Mouse (Mus musculus) forebrain, embryonic 10.5 days (tissue): ENCODE measurements around the gene Leprot. TPM values are rescaled to one million over a fixed set of nuclear protein-coding genes. Genes with fewer than 3 reads are reported as not detected.

Experiments used
- DNase-seq: peaks from one replicate; pipeline ENCODE4 v3.0.0-alpha.2; 2017; ENCODE audit warnings: low spot score; ENCODE audit errors: extremely low spot score
- H3K27ac ChIP-seq: fragments of 300-500 bp; sonication (generic); 2 replicates; pipeline ENCODE4 v1.5.1; 2016; ENCODE audit warnings: mild to moderate bottlenecking
- H3K27me3 ChIP-seq: fragments of 300-500 bp; sonication (generic); 2 replicates; pipeline ENCODE4 v1.6.1; 2016; ENCODE audit warnings: mild to moderate bottlenecking; ENCODE audit not compliant: poor library complexity, severe bottlenecking
- H3K36me3 ChIP-seq: fragments of 300-500 bp; sonication (generic); replicated peaks from 2 replicates; pipeline ENCODE4 v1.6.1; 2016; ENCODE audit warnings: mild to moderate bottlenecking, moderate library complexity
- H3K4me1 ChIP-seq: fragments of 300-500 bp; sonication (generic); 2 replicates; pipeline ENCODE4 v1.6.1; 2016
- H3K4me3 ChIP-seq: fragments of 300-500 bp; sonication (generic); 2 replicates; pipeline ENCODE4 v1.5.1; 2016; ENCODE audit warnings: mild to moderate bottlenecking, moderate library complexity
- H3K9me3 ChIP-seq: fragments of 300-500 bp; sonication (generic); 2 replicates; pipeline ENCODE4 v1.6.1; 2016; ENCODE audit warnings: mild to moderate bottlenecking, moderate library complexity
- WGBS: fragments of 180-500 bp; shearing (Covaris S2); methylation state at CpG from one replicate; pipeline ENCODE4 v1.1.7; 2016; 5-methylcytosine and 5-hydroxymethylcytosine counted together
- polyA plus RNA-seq: library from polyadenylated mRNA; unstranded; fragments of >200 nt; fragmentation: Nextera tagmentation; extraction: Ambion mirVana; gene quantifications from 2 replicates; pipeline ENCODE4 v1.2.1, GENCODE M21; 2016

Gene Leprot
- polyA plus RNA-seq = 55.1 and 56.8 TPM in 2 replicates

DNA sequence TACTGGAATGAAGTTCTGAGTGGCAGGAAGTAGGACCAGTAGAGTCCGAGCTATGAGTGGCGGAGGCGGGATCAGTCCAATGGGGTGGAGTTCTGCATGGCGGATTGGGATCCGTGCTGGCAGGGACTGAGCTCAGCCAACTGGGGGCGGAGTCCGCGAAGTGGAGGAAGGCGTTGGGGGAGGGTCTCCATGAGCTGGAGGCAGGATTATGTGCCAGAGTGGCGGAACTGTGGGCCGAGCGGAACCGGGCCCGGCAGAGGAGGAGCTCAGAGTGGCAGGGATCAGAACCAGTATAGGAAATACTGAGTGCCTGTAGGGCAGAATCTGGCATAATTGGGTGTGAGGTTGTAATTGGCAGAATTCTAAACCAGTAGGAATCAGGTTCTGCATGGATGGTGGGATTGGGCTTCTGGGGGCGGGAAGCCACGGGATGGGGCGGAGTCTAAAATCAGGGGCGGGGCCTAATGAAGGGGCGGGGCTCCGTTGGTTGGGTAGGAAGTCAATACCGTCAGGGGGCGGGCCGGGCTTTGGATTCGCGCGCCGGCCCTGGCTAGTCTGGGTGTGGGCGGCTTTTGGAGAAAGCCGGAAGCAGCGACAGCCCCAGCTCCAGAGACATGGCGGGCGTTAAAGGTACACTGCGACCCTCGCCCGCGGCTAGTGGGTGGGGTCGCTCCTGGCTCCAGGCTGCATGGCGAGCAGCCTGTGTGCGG, at the start of gene Leprot:
Leprot (plus strand) TSS at position 523 of the 710 bp plus-strand sequence.
- H3K9me3 ChIP-seq = no peaks in the 10 kb centered on the region
- H3K4me3 ChIP-seq = peak within 1 kb of the TSS; percentile 84
- under 1% methylated on average over 39 of the region's 39 CpGs for WGBS
- H3K36me3 ChIP-seq = no peaks in the 10 kb centered on the region
- peaks cover 21% of the 10 kb centered on the region for H3K4me1 ChIP-seq
- peak within 1 kb of the TSS; percentile 96 for H3K27ac ChIP-seq
- DNase-seq = peak; percentile 98
- no peaks in the 10 kb centered on the region for H3K27me3 ChIP-seq

DNA sequence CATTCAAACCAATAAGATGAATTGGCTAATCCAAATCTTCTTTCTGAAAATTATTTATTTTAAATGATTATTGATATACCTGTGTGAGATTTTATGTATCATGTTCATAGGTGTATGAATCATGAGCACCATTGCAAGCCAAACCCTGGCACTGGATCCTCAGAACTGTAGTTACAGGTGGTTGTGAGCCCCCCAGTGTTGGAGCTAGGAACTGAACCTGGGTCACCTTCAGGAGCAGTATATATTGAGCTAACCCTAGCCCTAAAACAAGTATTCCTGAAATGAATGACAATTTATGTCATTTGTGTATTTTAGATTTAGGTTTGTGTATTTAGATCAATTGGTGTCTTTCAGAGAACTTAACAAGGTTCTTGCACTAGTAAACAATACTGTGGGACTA, 45.8 kb upstream of the Leprot start:
- no peak overlapping the region for H3K27ac ChIP-seq
- H3K9me3 ChIP-seq = no peaks in the 10 kb centered on the region
- no peaks in the 10 kb centered on the region for H3K27me3 ChIP-seq
- no peaks in the 10 kb centered on the region for H3K36me3 ChIP-seq
- no peak overlapping the region for H3K4me3 ChIP-seq
- no peak for DNase-seq
- H3K4me1 ChIP-seq = no peaks in the 10 kb centered on the region

DNA sequence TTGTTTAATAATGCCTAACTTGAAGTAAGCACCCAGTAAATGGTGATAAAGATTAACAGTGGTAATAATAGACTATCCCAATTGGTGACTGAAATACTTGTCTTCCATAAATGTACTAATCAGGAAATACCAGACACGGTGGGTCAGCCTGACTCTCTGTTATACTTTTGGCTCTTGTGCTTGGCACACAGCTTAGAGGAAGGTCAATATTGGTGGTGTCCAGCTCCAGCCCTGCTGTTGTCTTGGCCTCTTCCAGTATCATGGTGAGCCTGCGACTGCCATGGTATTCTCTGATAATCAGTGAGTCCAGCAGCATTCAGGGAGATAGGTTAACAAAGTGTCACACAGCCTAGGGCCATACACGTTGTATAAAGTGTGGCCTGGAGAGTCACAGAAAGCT, 43.9 kb upstream of the Leprot start:
- Histone ChIP-seq H3K27ac (no peak overlapping the region), H3K9me3 (no peaks in the 10 kb centered on the region), H3K4me3 (no peak overlapping the region), H3K4me1 (no peaks in the 10 kb centered on the region), H3K27me3 (no peaks in the 10 kb centered on the region), H3K36me3 (no peaks in the 10 kb centered on the region)
- 81% methylated on average over 3 of the region's 3 CpGs for WGBS
- no peak for DNase-seq

GRCm38 (mm10) chr4:101616520-101616919, 31.0 kb upstream of the Leprot start:
- H3K9me3 ChIP-seq = no peaks in the 10 kb centered on the region
- 81% methylated on average over 5 of the region's 5 CpGs for WGBS
- no peak overlapping the region for H3K4me3 ChIP-seq
- H3K27ac ChIP-seq = no peak overlapping the region
- no peak for DNase-seq
- H3K4me1 ChIP-seq = no peaks in the 10 kb centered on the region
- no peaks in the 10 kb centered on the region for H3K27me3 ChIP-seq
- H3K36me3 ChIP-seq = no peaks in the 10 kb centered on the region

DNA sequence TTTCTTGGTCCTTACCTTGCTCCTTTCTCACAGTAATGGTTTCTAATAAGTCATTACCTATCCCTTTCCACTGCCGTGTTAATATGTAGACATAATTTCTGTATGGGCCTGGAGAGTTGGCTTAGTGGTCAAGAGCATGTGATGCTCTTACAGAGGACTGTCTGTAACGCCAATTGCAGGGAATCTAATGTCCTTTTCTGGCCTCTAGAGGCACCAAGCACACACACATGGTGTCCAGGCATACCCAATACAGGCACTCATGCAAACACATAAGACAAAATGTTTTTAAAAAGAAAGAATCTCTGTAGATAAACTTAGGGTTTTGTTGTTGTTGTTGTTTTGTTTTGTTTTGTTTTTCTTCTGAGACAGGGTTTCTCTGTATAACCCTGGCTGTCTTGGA, 29.8 kb upstream of the Leprot start:
- H3K27me3 ChIP-seq = no peaks in the 10 kb centered on the region
- no peak overlapping the region for H3K27ac ChIP-seq
- no peak for DNase-seq
- no peaks in the 10 kb centered on the region for H3K9me3 ChIP-seq
- 73% methylated on average over 2 of the region's 2 CpGs for WGBS
- H3K36me3 ChIP-seq = no peaks in the 10 kb centered on the region
- no peaks in the 10 kb centered on the region for H3K4me1 ChIP-seq
- no peak overlapping the region for H3K4me3 ChIP-seq

GRCm38 (mm10) chr4:101620206-101620605, 27.3 kb upstream of the Leprot start:
- 57% methylated on average over 2 of the region's 2 CpGs for WGBS
- DNase-seq = no peak
- no peak overlapping the region for H3K27ac ChIP-seq

GRCm38 (mm10) chr4:101621241-101621640, 26.3 kb upstream of the Leprot start:
- Histone ChIP-seq H3K9me3 (no peaks in the 10 kb centered on the region), H3K4me3 (no peak overlapping the region), H3K27me3 (no peaks in the 10 kb centered on the region), H3K27ac (no peak overlapping the region), H3K36me3 (no peaks in the 10 kb centered on the region), H3K4me1 (no peaks in the 10 kb centered on the region)
- no peak for DNase-seq
- WGBS = 92% methylated on average over 5 of the region's 5 CpGs

More at GRCm38 (mm10) chr4:101620206-101620605, 27.3 kb upstream of the Leprot start:
- Histone ChIP-seq H3K27me3 (no peaks in the 10 kb centered on the region), H3K4me1 (no peaks in the 10 kb centered on the region), H3K4me3 (no peak overlapping the region), H3K9me3 (no peaks in the 10 kb centered on the region), H3K36me3 (no peaks in the 10 kb centered on the region)

GRCm38 (mm10) chr4:101625278-101625677, 22.2 kb upstream of the Leprot start:
- 88% methylated on average over 5 of the region's 5 CpGs for WGBS
- Histone ChIP-seq H3K27ac (no peak overlapping the region), H3K27me3 (no peaks in the 10 kb centered on the region), H3K36me3 (no peaks in the 10 kb centered on the region), H3K4me3 (no peak overlapping the region), H3K9me3 (no peaks in the 10 kb centered on the region), H3K4me1 (no peaks in the 10 kb centered on the region)
- no peak for DNase-seq

DNA sequence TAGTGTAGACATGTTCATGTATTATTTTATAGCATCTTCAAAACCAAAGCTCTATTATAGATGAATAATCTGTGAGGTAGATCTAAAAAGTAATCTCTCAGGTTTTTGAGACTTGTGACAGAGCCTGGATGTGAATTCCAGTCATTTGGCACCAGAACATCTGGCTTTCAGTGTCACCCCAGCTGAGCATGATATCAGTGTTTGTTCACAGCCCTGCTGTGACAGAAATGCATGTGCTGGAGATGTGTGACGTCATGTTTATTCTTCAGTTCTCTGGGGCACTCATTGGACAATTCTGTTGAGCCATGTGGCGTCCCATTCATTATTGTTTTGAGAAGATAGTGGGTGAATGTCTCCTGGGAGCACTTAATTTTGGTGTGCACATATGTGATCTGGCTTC, 11.9 kb upstream of the Leprot start:
- Histone ChIP-seq H3K4me3 (no peak overlapping the region), H3K9me3 (no peaks in the 10 kb centered on the region), H3K4me1 (no peaks in the 10 kb centered on the region), H3K27ac (no peak overlapping the region), H3K36me3 (no peaks in the 10 kb centered on the region), H3K27me3 (no peaks in the 10 kb centered on the region)
- WGBS = 88% methylated on average over 2 of the region's 2 CpGs
- DNase-seq = no peak

GRCm38 (mm10) chr4:101637472-101637871, 10.0 kb upstream of the Leprot start:
- H3K9me3 ChIP-seq = no peaks in the 10 kb centered on the region
- H3K4me1 ChIP-seq = no peaks in the 10 kb centered on the region
- 98% methylated on average over 1 of the region's 1 CpGs for WGBS
- no peaks in the 10 kb centered on the region for H3K36me3 ChIP-seq
- no peak overlapping the region for H3K27ac ChIP-seq
- DNase-seq = no peak
- no peaks in the 10 kb centered on the region for H3K27me3 ChIP-seq
- no peak overlapping the region for H3K4me3 ChIP-seq

DNA sequence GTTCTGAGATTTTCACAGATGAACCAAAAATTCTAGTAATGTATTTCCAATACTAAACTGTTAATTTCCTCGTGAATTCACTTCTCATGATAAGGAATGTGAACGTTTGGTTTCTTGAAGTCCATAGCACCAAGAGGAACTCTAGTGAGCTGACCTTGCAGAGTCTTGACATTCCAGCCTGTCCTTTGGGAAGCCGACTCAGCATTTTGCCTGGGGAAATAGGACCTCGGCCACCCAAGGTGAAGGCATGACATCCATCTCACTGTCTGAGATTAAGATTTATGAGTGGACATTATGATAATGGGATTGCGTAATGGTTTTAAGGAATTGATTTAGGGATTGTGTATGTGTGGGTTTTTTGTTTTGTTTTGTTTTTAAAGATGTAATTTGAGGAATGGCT, 6.9 kb upstream of the Leprot start:
- Histone ChIP-seq H3K36me3 (no peaks in the 10 kb centered on the region), H3K4me3 (no peak overlapping the region), H3K9me3 (no peaks in the 10 kb centered on the region), H3K27ac (no peak overlapping the region), H3K27me3 (no peaks in the 10 kb centered on the region), H3K4me1 (no peaks in the 10 kb centered on the region)
- DNase-seq = no peak
- WGBS = 83% methylated on average over 5 of the region's 5 CpGs

DNA sequence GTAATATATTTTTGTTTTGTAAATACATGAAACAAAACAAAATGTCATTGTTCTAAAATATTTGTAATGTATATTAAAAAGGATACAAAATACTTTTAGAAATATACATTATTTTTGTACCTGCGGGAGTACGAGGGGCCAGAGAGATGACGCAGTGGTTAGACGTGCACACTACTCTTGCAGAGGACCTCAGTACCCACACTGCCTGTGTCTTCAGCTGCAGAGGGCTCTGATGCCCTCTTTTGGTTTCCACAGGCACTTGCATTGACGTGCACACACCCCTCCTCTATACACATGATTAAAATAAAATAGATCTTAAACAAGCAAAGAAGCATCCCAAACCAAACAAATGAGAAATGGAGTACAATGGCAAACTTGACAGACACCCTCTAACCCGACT, 4.8 kb upstream of the Leprot start:
- no peaks in the 10 kb centered on the region for H3K9me3 ChIP-seq
- no peaks in the 10 kb centered on the region for H3K27me3 ChIP-seq
- 79% methylated on average over 6 of the region's 6 CpGs for WGBS
- DNase-seq = no peak
- no peak overlapping the region for H3K27ac ChIP-seq
- peaks cover 6% of the 10 kb centered on the region for H3K4me1 ChIP-seq
- no peaks in the 10 kb centered on the region for H3K36me3 ChIP-seq
- H3K4me3 ChIP-seq = no peak overlapping the region

DNA sequence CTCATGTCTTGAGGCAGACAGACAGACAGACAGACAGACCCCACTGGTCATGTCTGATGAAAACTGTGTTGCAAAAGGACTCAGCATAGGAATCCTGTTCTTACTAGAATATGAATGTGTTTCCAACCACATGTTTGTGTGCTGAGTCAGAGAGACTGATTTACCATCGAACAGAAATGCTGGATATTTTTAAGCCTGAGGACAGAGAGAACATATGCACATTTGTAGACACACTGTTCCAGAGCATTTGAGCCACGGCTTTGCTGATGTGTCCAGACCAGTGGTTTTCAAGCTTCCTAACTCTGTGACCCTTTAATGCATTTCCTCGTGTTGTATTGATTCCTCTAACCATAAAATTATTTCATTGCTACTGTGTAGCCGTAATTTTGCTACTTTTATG, 4.3 kb upstream of the Leprot start:
- Histone ChIP-seq H3K27ac (no peak overlapping the region), H3K4me3 (no peak overlapping the region), H3K27me3 (no peaks in the 10 kb centered on the region), H3K9me3 (no peaks in the 10 kb centered on the region), H3K4me1 (peaks cover 6% of the 10 kb centered on the region), H3K36me3 (no peaks in the 10 kb centered on the region)
- no peak for DNase-seq
- 87% methylated on average over 4 of the region's 4 CpGs for WGBS

DNA sequence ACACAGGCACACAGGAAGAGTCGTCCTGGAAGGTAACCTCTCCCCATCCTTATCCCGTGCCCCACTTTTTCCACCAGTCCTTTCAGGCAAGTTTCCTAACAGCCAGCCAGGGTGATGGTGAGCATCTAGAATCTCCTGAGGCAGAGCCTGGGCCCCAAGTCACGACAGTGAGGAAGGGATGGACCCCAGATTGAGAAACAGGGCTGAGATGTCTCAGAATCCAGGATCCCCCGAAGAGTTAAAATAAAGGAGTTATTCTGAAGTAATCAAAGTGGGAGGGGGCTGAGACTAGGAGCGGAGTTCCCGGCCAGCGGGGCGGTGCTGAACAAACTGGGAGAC, 692 bp upstream of the Leprot start:
- no peaks in the 10 kb centered on the region for H3K36me3 ChIP-seq
- H3K4me3 ChIP-seq = peak overlapping the region; percentile 84
- 0% methylated on average over 8 of the region's 8 CpGs for WGBS
- H3K27me3 ChIP-seq = no peaks in the 10 kb centered on the region
- H3K27ac ChIP-seq = peak overlapping the region; percentile 96
- H3K4me1 ChIP-seq = peaks cover 21% of the 10 kb centered on the region
- no peaks in the 10 kb centered on the region for H3K9me3 ChIP-seq
- DNase-seq = no peak
